9 mouse cellular contexts compared by ENCODE assay signal in the genomic region with DNA sequence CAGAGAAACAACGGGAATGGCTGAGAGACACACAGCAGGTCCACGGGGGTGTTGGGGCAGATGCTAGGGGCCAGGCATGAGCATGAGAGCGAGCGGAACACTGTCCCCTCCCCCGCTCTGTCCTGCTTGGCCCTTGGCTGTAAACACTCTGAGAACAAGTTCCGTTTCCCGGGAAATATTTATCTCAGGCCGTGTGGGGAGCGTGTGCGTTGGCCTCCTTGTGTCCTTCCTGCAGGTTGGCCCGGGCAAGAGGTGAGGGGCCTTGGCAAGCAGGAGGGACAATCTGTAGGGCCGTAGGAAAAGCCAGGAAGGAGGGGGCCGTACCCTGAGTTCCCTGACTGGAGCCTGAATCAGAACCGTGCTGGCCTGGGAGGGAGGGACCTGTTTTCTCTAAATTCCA. TPM values are rescaled to one million over a fixed set of nuclear protein-coding genes. Genes with fewer than 3 reads are reported as not detected.
A peak's percentile ranks its signal among the peaks of the same experiment; 100 is the strongest.
DNase-seq lines count a peak whose midpoint lies in the region; ATAC-seq and TF ChIP-seq lines count a peak whose summit lies in the region.
"Had no signal": no experiment of that assay in that cellular context is flagged by ENCODE, and none has a peak within 500 bp of the region (broad histone marks: within the 10 kb centered on the region; RNA-seq: fewer than 3 reads in every experiment).

No protein-coding gene starts in this region.

- no peak overlapping the region for H3K4me3 ChIP-seq in midbrain, embryonic 14.5 days (replicated peaks; ENCODE audit: low read depth, low read length)
- H3K4me3 ChIP-seq in midbrain, embryonic 16.5 days (ENCODE audit: low read depth, low read length) = no peak overlapping the region
- H3K4me3 ChIP-seq in heart, embryonic 11.5 days (ENCODE audit: low read depth, low read length) = no peak overlapping the region
- no peak overlapping the region for H3K4me3 ChIP-seq in lung, adult 2 months (replicated peaks; ENCODE audit: extremely low read depth, low read depth, low read length)
- no peak overlapping the region for H3K4me3 ChIP-seq in forebrain, embryonic 15.5 days
- H3K4me3 ChIP-seq: embryonic facial prominence, embryonic 13.5 days had no signal

- peaks cover 3% of the 10 kb centered on the region; the same call in 1 of the 2 replicates for H3K4me1 ChIP-seq in midbrain, embryonic 14.5 days (ENCODE audit: control insufficient read depth, insufficient read depth, low read length)
- no peaks in the 10 kb centered on the region for H3K4me1 ChIP-seq in midbrain, embryonic 16.5 days (ENCODE audit: control insufficient read depth, insufficient read depth, low read length)
- H3K4me1 ChIP-seq in heart, embryonic 11.5 days (ENCODE audit: control insufficient read depth, insufficient read depth, low read length) = peaks cover 25% of the 10 kb centered on the region
- H3K4me1 ChIP-seq in lung, adult 2 months (ENCODE audit: control insufficient read depth, insufficient read depth, low read length) = peaks cover 11% of the 10 kb centered on the region
- H3K4me1 ChIP-seq in forebrain, embryonic 15.5 days = peaks cover 51% of the 10 kb centered on the region

- TF ChIP-seq POLR2A in lung, adult 2 months (IDR thresholded peaks at IDR 0.05; ENCODE audit: borderline replicate concordance, extremely low read depth, low read depth, low read length) = no peak

- 57% methylated on average over 14 of the region's 14 CpGs for WGBS in midbrain, embryonic 14.5 days
- 57% methylated on average over 14 of the region's 14 CpGs for WGBS in midbrain, embryonic 16.5 days
- 11% methylated on average over 14 of the region's 14 CpGs for WGBS in heart, embryonic 11.5 days (ENCODE audit: insufficient replicate concordance)
- WGBS in lung, adult 2 months = 16% methylated on average over 14 of the region's 14 CpGs
- 58% methylated on average over 14 of the region's 14 CpGs for WGBS in forebrain, embryonic 15.5 days

- no peaks in the 10 kb centered on the region for H3K27me3 ChIP-seq in midbrain, embryonic 14.5 days (ENCODE audit: control insufficient read depth, insufficient read depth, low read length)
- H3K27me3 ChIP-seq in midbrain, embryonic 16.5 days (ENCODE audit: control insufficient read depth, insufficient read depth, low read depth, low read length) = no peaks in the 10 kb centered on the region
- H3K27me3 ChIP-seq in heart, embryonic 11.5 days (ENCODE audit: control insufficient read depth, insufficient read depth, low read length) = no peaks in the 10 kb centered on the region; the same call in 1 of the 2 replicates
- H3K27me3 ChIP-seq in forebrain, embryonic 15.5 days = no peaks in the 10 kb centered on the region
- H3K27me3 ChIP-seq: embryonic facial prominence, embryonic 13.5 days had no signal

- H3K27ac ChIP-seq in midbrain, embryonic 14.5 days (replicated peaks; ENCODE audit: low read depth, low read length) = no peak overlapping the region
- no peak overlapping the region for H3K27ac ChIP-seq in midbrain, embryonic 16.5 days (ENCODE audit: low read length)
- H3K27ac ChIP-seq in heart, embryonic 11.5 days (ENCODE audit: low read depth, low read length) = 0 out of 2 replicates have a peak overlapping the region, but pooled peaks have one; percentile 22
- no peak overlapping the region; the same call in 1 of the 2 replicates for H3K27ac ChIP-seq in forebrain, embryonic 15.5 days (replicated peaks)
- H3K27ac ChIP-seq: embryonic facial prominence, embryonic 13.5 days had no signal

- DNase-seq in midbrain, embryonic 14.5 days = peak; percentile 30
- DNase-seq in kidney, adult 8-10 months = peak; percentile 69 to 79
- DNase-seq in lung, adult 2 months = peak; percentile 44
- DNase-seq in thymus, postnatal 10 days (ENCODE audit: low spot score in 2 of 2) = no peak
- DNase-seq in left cerebral cortex, postnatal 36 days (ENCODE audit: low spot score in 2 of 2) = no peak

- H3K4me2 ChIP-seq in midbrain, embryonic 14.5 days (ENCODE audit: low read length) = no peak overlapping the region
- H3K4me2 ChIP-seq in midbrain, embryonic 16.5 days (ENCODE audit: low read length) = no peak overlapping the region
- peak overlapping the region; percentile 15; the same call in 1 of the 2 replicates for H3K4me2 ChIP-seq in heart, embryonic 11.5 days
- no peak overlapping the region for H3K4me2 ChIP-seq in forebrain, embryonic 15.5 days (replicated peaks)
- H3K4me2 ChIP-seq: embryonic facial prominence, embryonic 13.5 days had no signal

- H3K9ac ChIP-seq in midbrain, embryonic 14.5 days (replicated peaks; ENCODE audit: low read length) = no peak overlapping the region
- H3K9ac ChIP-seq in midbrain, embryonic 16.5 days (ENCODE audit: low read depth, low read length) = no peak overlapping the region
- no peak overlapping the region for H3K9ac ChIP-seq in heart, embryonic 11.5 days (ENCODE audit: low read depth, low read length)
- H3K9ac ChIP-seq in forebrain, embryonic 15.5 days (replicated peaks) = no peak overlapping the region
- H3K9ac ChIP-seq: embryonic facial prominence, embryonic 13.5 days had no signal

- ATAC-seq in midbrain, embryonic 14.5 days (ENCODE audit: low FRiP score, low TSS enrichment) = no peak
- no peak for ATAC-seq in midbrain, embryonic 16.5 days
- ATAC-seq in heart, embryonic 11.5 days (replicated peaks; ENCODE audit: insufficient number of reproducible peaks, low FRiP score, low TSS enrichment) = peak; percentile 29; the same call in 1 of the 2 replicates
- no peak for ATAC-seq in forebrain, embryonic 15.5 days (replicated peaks)

- H3K9me3 ChIP-seq in midbrain, embryonic 14.5 days (ENCODE audit: control insufficient read depth, low read length) = no peaks in the 10 kb centered on the region
- H3K9me3 ChIP-seq in midbrain, embryonic 16.5 days (replicated peaks; ENCODE audit: control insufficient read depth, low read length, poor library complexity, severe bottlenecking) = no peaks in the 10 kb centered on the region
- no peaks in the 10 kb centered on the region for H3K9me3 ChIP-seq in heart, embryonic 11.5 days (replicated peaks; ENCODE audit: control insufficient read depth, low read length)
- H3K9me3 ChIP-seq in forebrain, embryonic 15.5 days = no peaks in the 10 kb centered on the region
- H3K9me3 ChIP-seq: embryonic facial prominence, embryonic 13.5 days had no signal

- intact Hi-C loops in left cerebral cortex, postnatal 36 days (cut with DNase I) = no loop called here

- no peaks in the 10 kb centered on the region for H3K36me3 ChIP-seq in midbrain, embryonic 14.5 days (ENCODE audit: control insufficient read depth, insufficient read depth, low read length)
- H3K36me3 ChIP-seq in midbrain, embryonic 16.5 days (ENCODE audit: control insufficient read depth, insufficient read depth, low read length) = no peaks in the 10 kb centered on the region
- H3K36me3 ChIP-seq in heart, embryonic 11.5 days (ENCODE audit: control insufficient read depth, insufficient read depth, low read length) = no peaks in the 10 kb centered on the region
- no peaks in the 10 kb centered on the region for H3K36me3 ChIP-seq in forebrain, embryonic 15.5 days
- H3K36me3 ChIP-seq: embryonic facial prominence, embryonic 13.5 days had no signal

- TF ChIP-seq CTCF in lung, adult 2 months (IDR thresholded peaks at IDR 0.05; ENCODE audit: insufficient read depth, low read length) = no peak

RNA-seq across cellular contexts. Expression of a gene that starts 43.9 kb away (rescaled TPM):
- 23.0 and 25.7 TPM in 2 replicates for polyA plus RNA-seq in midbrain, embryonic 14.5 days (2014; fragmentation: Nextera tagmentation; extraction: Ambion mirVana)
- 31.6 and 35.5 TPM in 2 replicates for polyA plus RNA-seq in midbrain, embryonic 16.5 days (2015; fragmentation: Nextera tagmentation; extraction: Ambion mirVana)
- polyA plus RNA-seq in heart, embryonic 11.5 days (2014; fragmentation: Nextera tagmentation; extraction: Ambion mirVana) = 5.8 and 5.9 TPM in 2 replicates
- polyA plus RNA-seq in lung, adult 2 months (2012; rRNA removed) = 8.7 and 9.3 TPM in 2 replicates
- polyA plus RNA-seq in forebrain, embryonic 15.5 days (2015; fragmentation: Nextera tagmentation; extraction: Ambion mirVana) = 42.5 and 46.4 TPM in 2 replicates
- 100 to 1,000 TPM; 349 to 377 TPM for total RNA-seq in left cerebral cortex, postnatal 36 days (2021)

RNA-seq across cellular contexts. Expression of a gene that starts 54.7 kb away (rescaled TPM):
- polyA plus RNA-seq in midbrain, embryonic 14.5 days (2014; fragmentation: Nextera tagmentation; extraction: Ambion mirVana) = not detected in 2 replicates
- 0.65 and 0.69 TPM in 2 replicates for polyA plus RNA-seq in midbrain, embryonic 16.5 days (2015; fragmentation: Nextera tagmentation; extraction: Ambion mirVana)
- 0.89 TPM in 1 of 2 replicates, not detected in the other for polyA plus RNA-seq in heart, embryonic 11.5 days (2014; fragmentation: Nextera tagmentation; extraction: Ambion mirVana)
- polyA plus RNA-seq in lung, adult 2 months (2012; rRNA removed) = 0.68 and 1.7 TPM in 2 replicates
- polyA plus RNA-seq in forebrain, embryonic 15.5 days (2015; fragmentation: Nextera tagmentation; extraction: Ambion mirVana) = 0.87 TPM in 1 of 2 replicates, not detected in the other
- 1 to 10 TPM in 1 of 2 experiments, not detected in 1; 1.7 TPM for total RNA-seq in left cerebral cortex, postnatal 36 days (2021)

Comparison
In these comparisons a context has a peak if more than half of its experiments do, and no peak if none do; other contexts are left out.
1. DNase-seq: peak in midbrain, embryonic 14.5 days (single experiment), kidney, adult 8-10 months (2 of 2) and lung, adult 2 months (single experiment); none in thymus, postnatal 10 days (0 of 2) and left cerebral cortex, postnatal 36 days (0 of 2).